8 mouse cellular contexts compared by ENCODE assay signal in genomic region chr3:40120298-40120875, GRCm38 (mm10).
A peak's percentile ranks its signal among the peaks of the same experiment; 100 is the strongest.
DNase-seq lines count a peak whose midpoint lies in the region; ATAC-seq lines count a peak whose summit lies in the region.

No protein-coding gene starts in this region.

- peaks cover 14% of the 10 kb centered on the region for H3K4me1 ChIP-seq in embryonic facial prominence, embryonic 12.5 days
- H3K4me1 ChIP-seq in hindbrain, embryonic 11.5 days (replicated peaks; ENCODE audit: control insufficient read depth, insufficient read depth, low read length): peaks cover 2% of the 10 kb centered on the region
- peaks cover 41% of the 10 kb centered on the region for H3K4me1 ChIP-seq in midbrain, embryonic 13.5 days (replicated peaks)

- no peaks in the 10 kb centered on the region for H3K36me3 ChIP-seq in embryonic facial prominence, embryonic 12.5 days
- no peaks in the 10 kb centered on the region for H3K36me3 ChIP-seq in hindbrain, embryonic 11.5 days (ENCODE audit: control insufficient read depth, insufficient read depth, low read length)
- H3K36me3 ChIP-seq in midbrain, embryonic 13.5 days: no peaks in the 10 kb centered on the region

- H3K4me2 ChIP-seq in embryonic facial prominence, embryonic 12.5 days (replicated peaks): no peak overlapping the region
- no peak overlapping the region for H3K4me2 ChIP-seq in hindbrain, embryonic 11.5 days (replicated peaks; ENCODE audit: low read depth, low read length)
- no peak overlapping the region for H3K4me2 ChIP-seq in midbrain, embryonic 13.5 days (replicated peaks)

- ATAC-seq in CD4-positive, CD25-positive, alpha-beta regulatory T cell, adult 4 months: no peak
- ATAC-seq in embryonic facial prominence, embryonic 12.5 days (ENCODE audit: insufficient number of reproducible peaks, insufficient read depth, low FRiP score, low TSS enrichment): 0 out of 2 replicates have a peak, but pooled peaks have one; percentile 28
- ATAC-seq in hindbrain, embryonic 11.5 days (ENCODE audit: low FRiP score): peak; percentile 68
- ATAC-seq in midbrain, embryonic 13.5 days: peak; percentile 65

- 14% methylated on average over 4 of the region's 4 CpGs for WGBS in embryonic facial prominence, embryonic 12.5 days
- 33% methylated on average over 4 of the region's 4 CpGs for WGBS in hindbrain, embryonic 11.5 days
- WGBS in midbrain, embryonic 13.5 days: 20% methylated on average over 4 of the region's 4 CpGs

- peak overlapping the region; percentile 19; the same call in 1 of the 2 replicates for H3K27ac ChIP-seq in embryonic facial prominence, embryonic 12.5 days
- no peak overlapping the region for H3K27ac ChIP-seq in hindbrain, embryonic 11.5 days (ENCODE audit: low read depth, low read length)
- H3K27ac ChIP-seq in midbrain, embryonic 13.5 days: peak overlapping the region; percentile 41; the same call in 1 of the 2 replicates

- no peaks in the 10 kb centered on the region for H3K9me3 ChIP-seq in embryonic facial prominence, embryonic 12.5 days
- no peaks in the 10 kb centered on the region for H3K9me3 ChIP-seq in hindbrain, embryonic 11.5 days (ENCODE audit: control insufficient read depth, low read length)
- H3K9me3 ChIP-seq in midbrain, embryonic 13.5 days: no peaks in the 10 kb centered on the region

- no peak overlapping the region for H3K4me3 ChIP-seq in embryonic facial prominence, embryonic 12.5 days
- H3K4me3 ChIP-seq in hindbrain, embryonic 11.5 days (ENCODE audit: low read depth, low read length): no peak overlapping the region
- no peak overlapping the region for H3K4me3 ChIP-seq in midbrain, embryonic 13.5 days (replicated peaks)

- no peak overlapping the region for H3K9ac ChIP-seq in embryonic facial prominence, embryonic 12.5 days
- H3K9ac ChIP-seq in hindbrain, embryonic 11.5 days (ENCODE audit: low read depth, low read length): no peak overlapping the region
- H3K9ac ChIP-seq in midbrain, embryonic 13.5 days (replicated peaks): no peak overlapping the region

- DNase-seq in CD4-positive, CD25-positive, alpha-beta regulatory T cell, adult 2 months (ENCODE audit: low read depth, low spot score): peak; percentile 10
- peak; percentile 89 for DNase-seq in A20 (ENCODE audit: low read depth, low spot score)
- DNase-seq in hindbrain, embryonic 11.5 days (ENCODE audit: low spot score): peak; percentile 76
- peak; percentile 27 for DNase-seq in left cerebral cortex, adult 11 months (ENCODE audit: low spot score)
- no peak for DNase-seq in spleen, adult 12 weeks (ENCODE audit: low spot score)

- no peaks in the 10 kb centered on the region for H3K27me3 ChIP-seq in embryonic facial prominence, embryonic 12.5 days
- no peaks in the 10 kb centered on the region for H3K27me3 ChIP-seq in hindbrain, embryonic 11.5 days (ENCODE audit: control insufficient read depth, insufficient read depth, low read length)
- H3K27me3 ChIP-seq in midbrain, embryonic 13.5 days: no peaks in the 10 kb centered on the region
